Mouse (Mus musculus) R1 (cell line): Measurements from ENCODE around the gene Clybl.

Experiments
- DNase-seq: peaks from one replicate; pipeline ENCODE4 v3.0.0-alpha.2; 2018; ENCODE audit warnings: low read depth, low spot score

Clybl gene

DNA sequence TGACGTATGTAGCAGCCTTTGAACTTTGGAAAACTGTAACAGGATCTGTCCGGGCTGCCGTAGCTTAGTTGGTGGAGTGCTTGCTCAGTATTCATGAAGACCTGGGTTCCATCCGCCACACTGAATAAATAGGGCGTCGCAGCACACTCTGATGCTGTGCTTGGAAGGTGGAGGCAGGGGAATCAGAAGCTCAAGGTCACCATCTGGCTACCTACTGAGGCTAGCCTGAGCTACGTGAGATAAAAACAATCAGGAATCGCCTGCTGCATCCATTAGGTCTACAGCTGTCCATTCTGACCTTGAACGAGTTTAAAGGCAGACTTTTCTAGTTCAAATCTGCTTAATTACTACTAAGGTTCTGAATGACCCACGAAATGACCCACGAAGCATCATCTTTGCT, 118.8 kb downstream of the Clybl start:
- DNase-seq = peak; percentile 58

DNA sequence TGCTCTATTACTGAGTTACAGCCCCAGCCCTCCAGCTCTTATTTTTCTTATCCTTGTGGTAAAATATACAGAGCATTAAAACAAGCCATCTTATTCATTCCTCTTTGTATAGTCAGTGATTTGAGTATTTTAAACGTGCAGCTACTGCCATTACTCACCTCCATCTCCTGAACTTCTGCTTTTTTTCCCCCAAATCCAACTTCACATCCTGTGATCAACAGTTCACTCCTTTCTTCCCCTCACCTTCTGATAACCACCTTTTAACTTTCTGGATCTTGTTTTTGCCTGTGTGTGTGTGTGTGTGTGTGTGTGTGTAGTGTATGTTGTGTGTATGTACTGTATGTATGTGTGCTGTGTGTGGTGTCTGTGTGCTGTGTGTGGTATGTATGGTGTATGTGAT, 122.3 kb downstream of the Clybl start:
- no peak for DNase-seq

DNA sequence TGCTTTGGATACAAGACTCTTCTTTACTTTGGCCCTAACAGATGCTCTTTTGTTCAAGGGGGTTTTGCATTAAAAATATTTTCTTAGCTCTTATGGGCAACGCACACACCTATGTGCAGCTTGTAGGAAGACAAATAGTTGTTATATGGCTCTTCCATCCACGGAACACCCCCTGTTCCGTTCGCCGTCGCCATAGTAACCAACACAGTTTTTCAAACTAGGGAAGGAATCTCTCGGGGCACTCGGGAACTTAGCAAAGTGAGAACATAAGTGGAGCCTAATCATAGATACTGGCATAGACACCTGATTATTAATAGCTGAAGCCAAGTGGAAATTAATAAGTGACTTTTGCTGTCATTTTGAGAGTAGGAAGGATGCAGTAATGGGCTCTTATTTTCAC, 123.6 kb downstream of the Clybl start:
- peak; percentile 36 for DNase-seq

DNA sequence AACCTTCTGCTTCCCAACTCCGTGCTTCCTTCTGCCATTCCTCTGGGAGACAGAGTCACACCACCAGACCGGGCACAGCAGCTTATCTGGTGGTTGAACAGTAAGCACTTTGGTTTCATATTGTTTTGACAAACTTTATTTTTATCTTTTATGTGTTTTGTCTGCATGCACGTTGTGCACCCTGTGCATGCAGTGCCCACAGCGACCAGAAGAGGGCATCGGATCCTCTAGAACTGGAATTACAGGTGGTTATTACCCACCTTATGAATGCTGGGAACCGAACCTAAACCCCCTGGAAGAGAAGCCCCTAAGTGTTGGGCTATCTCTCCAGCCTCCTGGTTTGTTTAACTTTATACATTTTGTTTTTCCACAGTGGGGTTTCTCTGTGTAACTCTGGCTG, 130.9 kb downstream of the Clybl start:
- DNase-seq = peak; percentile 41

DNA sequence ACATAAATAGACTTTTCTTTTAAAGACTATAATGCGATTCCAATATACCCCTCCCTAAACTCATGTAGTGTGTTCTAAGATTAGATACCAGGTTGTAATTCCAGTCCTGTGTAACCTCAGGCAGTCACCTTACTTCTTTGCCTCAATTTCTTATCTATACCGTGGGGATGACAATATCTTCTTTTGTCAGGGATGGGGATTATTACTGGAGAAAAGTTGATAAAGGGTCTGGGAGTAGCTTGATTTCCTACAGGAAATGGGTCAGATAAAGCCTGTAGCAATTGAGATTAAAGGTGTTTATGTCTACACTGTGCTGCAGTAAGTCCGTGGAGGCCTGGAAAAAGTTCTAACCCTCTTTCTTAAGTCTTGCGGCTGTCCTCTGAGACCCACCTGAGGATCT, 131.8 kb downstream of the Clybl start:
- no peak for DNase-seq

DNA sequence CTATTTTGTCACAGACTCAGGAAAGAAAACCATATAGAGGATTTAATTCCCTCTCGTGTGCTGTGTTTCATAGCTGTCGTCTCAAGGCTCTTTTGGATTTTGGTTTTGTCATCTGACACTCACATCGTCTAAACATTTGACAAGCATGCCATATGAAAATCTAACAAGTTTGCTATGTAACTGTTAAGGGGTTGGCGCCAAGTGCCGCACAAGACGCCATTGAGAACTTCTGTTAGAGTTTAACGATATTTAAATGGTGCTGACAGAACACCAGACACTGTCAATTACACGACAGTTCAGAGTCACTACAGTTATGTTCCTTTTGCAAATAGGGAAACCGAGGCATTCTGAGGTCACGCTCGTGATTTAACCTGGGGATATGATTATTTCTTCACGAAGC, 134.2 kb downstream of the Clybl start:
- DNase-seq = no peak

DNA sequence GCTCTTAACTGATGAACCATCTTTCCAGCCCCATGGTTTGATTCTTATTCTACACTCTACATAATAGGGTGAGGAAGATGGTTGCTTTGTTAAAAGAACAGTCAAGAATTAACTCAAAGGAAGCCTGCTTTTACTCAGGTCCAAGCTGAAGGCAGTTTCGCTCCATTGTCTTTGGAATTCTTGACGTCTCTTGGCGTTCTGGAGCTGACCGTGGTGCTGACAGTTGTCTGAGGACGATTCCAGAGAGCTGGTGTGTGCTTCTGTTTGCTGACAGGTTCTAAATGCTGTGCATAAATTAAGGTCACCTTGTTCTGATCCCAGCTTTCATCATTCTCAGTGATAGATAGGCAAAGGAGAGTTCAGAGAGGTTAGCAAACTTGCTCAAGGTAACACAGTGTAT, 140.6 kb downstream of the Clybl start:
- peak; percentile 76 for DNase-seq

DNA sequence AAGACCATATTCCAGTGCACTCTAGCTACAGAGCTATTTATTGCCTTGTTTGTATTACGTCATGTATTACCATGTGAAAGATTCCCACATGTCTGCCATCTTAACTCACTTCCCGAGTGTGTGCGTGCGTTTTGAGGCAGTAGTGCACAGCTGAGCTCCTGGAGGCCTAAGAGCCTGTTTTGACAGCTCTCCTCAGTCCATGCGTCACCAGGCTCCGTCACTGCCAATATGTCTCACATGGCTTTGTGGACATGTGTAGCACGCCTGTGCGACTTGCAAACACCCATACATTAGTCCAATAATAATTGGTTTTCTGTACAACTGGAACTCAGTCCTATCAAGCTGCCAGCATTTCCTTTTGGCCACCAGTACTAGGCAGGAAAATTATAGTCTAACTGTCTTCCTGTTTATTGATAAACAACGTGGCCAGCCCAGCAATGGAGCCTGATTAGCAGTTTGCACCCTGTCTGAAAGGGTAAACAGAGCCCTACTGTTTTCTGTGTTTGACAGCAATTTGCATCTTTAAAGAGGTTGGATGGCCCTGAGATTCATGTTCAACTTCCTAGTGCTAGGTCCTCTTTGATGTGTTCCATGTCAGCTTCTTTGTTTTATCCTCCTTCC, 142.4 kb downstream of the Clybl start:
- no peak for DNase-seq

DNA sequence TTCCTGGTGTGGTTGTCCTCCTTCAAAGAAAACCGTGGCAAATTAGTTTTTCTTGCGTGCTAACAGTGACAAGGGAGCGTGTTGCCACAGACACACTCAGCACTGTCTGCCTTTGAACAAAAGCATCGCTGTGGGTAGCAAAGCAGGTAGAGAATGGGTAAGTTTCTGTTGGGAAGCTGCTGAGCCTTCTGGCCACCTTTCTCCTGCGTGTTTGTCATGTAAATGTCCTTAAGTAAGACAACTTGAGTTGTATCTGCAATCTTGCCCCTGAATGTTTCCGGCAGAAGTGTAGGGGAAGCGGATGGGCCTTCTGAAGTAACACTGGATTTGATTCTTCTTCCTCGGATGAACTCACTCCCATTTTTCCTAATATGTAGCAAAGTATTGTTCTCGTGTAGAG, 148.6 kb downstream of the Clybl start:
- peak; percentile 68 for DNase-seq

DNA sequence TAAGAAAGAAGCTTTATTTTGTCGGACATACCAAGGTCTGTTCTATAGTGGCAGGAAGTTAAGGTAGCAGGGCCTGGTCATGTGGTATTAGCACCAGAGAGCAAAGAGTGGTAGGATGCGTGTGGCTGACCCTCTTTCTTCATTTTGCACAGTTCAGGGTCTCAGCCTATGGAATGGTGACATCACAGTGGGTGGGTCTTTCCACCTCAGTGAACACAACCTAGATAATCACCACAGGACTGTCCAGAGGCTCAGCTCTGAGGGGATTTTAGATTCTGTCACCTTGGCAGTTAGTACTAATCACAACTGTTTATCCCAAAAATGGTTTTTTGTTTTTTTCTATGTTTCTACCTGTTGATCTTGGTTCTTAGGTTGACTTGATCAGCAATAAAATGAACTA, 149.2 kb downstream of the Clybl start:
- no peak for DNase-seq

DNA sequence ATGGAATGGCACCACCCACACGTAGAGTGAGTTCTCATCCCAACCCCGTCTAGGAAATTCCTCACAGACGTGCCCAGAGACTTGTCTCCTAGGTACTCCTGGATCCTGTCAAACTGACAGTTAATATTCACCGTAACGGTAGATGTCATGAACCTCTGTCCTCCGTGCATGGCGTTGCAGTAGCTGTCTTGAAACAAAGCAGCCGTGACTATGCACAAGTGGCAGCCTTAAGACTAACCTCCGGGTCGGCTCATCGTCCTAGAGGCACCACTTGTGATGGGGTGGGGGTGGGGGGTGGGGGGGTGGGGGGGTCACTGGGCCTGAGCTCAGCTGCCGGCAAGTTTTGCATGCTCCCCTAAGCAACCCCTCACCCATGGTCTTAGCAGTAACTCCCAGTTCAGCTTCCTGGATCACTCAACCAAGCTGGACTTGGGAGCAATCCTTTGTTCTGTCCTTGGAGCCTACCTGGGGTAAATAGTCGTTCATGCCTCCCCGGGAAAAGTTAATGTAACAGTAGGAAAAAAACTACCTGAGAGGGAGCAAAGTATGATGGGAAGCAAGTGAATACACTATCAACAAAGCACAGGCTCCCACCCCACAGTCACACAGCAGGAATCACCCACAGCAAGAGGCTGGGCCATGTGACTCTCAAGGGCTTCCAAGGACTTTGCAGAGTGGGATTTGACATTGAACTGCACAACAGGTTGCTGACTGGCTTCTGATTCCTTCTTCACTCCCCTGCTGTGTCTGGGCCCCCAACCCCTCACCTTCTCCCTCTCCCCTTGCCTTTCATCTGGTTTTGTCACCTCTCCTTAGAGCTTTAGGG, 150.3 kb downstream of the Clybl start:
- DNase-seq = peak; percentile 75

DNA sequence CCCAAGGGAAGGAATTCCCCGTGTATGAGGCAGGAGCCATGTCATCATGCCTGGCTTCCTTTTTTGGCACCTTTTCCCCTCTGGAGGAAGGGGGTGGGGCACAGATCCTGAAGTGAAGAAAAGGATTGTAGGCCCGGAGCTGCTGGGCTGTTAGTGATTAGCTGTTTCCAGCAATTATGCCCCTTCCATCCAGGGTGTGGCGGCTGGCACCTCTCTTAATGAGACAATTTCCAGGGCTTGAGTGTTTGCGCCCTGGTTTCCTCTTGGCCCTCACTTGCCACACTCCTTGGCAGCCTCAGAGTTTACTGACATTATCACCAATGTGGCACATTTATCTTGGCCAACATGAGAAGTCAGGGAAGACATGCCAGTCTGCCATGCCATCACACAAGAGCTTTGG, 155.5 kb downstream of the Clybl start:
- no peak for DNase-seq

DNA sequence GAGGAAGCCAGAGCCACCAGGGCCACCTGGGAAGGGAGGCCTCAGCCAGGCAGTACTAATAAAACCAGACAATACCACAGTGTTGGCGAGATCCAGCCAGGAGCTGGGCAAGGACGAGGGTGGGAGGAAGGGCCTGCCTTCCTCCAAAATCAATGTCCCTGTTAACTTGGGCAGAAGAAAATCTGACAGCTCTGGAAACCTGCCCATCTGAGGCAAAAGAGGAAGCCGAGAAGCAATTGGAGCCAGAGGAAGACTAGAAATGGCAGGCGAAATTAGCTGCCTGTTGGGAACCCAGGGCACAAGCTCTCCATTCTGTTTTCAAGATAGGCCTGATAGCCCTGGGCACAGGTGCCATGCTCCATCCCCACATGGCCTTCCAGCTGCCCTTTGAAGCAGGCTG, 157.3 kb downstream of the Clybl start:
- DNase-seq = no peak

DNA sequence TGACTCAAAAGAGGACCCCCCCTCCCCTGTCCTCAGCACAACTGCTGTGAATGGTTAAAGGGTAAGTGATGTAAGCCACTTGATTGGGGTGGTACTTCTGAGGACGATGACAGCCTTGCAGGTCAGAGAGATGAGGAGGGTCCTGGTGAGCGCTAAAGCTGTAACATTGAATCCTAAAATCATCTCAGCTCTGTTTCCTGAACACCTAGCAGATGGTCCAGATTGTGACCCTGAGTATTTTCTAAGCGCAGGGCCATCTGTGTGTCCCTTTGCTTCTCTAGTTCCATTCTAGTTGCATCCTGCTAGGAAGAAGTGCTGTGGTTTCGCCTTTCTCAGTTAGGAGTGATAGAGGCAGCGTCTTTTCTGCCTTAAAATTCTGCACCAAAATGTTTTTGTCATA, 158.6 kb downstream of the Clybl start:
- DNase-seq = no peak

DNA sequence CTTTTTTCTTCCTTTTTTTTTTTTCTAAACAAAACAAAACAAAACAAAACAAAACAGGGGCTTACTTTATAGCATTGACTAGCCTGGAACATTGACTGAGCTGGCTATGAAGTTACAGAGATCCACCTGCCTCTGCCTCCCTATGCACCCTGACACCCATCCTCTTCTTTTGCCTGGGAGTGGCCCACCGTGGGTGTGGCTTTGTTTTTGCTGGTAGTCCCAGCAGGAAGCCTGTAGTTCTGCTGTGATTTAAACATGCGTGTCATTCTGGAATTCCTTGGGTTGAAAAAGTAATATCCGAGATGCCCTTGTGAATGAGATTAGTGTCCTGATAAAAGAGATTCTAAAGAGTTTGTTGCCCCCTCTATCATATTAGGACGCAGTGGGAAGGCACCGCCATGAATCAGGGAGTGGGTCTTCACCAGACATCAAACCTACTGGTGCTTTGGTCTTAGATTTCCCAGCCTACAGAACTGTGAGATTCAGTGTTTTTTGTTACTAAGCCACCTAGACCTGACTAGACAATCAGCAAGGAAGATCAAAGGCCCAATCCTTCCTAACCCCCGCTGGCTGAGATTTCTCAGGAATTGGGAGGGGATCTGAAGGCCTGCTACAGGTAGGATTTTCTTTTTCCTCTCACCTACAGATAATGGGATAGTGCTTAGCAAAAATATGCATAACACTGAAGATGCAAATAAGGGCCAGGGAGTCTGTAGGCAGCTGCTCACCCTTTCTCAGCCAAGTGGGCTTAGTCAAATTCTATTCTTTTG, 160.3 kb downstream of the Clybl start:
- DNase-seq = peak; percentile 97

DNA sequence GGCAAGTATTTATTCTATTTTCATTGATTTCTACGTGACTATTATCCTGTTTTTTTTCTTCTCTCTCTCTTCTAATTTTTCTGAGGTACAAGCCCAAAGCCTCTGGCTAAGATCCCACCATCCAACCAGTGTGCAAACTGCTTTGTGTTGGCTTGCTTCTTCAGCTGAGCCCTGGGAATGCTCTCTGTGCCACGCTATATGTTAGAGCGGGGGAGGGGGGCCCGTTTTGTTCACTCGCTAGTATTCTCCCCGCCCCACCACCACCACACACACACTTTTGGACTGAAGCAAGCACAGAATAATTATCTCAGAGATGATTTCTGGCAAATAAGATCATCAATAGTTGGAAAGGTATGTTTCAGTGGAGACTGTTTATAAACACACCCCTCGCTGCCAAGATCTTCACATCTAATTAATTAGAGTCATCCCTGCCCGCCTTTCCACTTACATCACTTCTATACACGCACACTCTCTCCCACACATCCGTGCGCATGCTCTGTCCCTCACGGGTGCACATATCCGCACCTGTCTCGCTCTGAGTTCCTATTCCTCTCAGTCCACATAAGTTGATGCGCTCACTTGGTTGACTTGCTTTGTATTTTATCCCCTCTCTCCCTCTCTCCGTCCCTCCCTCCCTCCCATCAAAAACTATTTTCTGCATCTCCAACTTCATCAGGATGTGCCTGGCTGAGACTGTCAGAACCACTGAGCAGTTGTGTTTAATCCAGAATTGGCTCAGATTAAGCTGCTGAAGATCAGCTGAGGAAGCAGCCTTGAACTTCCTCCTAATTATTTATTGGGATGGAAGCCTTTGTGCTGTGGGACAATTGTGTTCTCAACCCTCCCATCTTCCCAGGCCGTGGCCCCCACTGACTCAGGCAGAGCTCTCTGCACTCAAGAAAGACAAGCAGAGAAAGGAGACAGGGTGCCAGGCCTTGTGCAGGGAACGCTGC, 163.0 kb downstream of the Clybl start:
- no peak for DNase-seq

DNA sequence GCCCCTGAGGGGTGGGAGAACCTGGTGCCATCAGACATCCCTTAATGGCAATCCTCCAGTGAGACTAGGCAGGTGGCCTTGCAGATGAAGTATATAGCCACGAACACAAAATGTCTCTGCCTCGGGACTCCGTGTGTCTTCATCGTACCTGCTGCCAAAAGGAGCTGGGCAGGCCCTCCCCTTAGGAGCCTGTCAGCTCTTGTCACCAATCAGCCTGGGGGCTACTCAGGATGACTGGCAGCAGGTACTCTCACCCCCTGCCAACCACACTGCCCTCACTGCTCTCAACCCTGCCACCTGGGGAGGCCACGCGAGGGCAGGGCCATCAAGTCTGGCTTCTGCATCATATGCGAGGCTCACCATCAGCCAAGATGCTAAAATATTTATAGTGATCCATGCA, 166.6 kb downstream of the Clybl start:
- DNase-seq = no peak

DNA sequence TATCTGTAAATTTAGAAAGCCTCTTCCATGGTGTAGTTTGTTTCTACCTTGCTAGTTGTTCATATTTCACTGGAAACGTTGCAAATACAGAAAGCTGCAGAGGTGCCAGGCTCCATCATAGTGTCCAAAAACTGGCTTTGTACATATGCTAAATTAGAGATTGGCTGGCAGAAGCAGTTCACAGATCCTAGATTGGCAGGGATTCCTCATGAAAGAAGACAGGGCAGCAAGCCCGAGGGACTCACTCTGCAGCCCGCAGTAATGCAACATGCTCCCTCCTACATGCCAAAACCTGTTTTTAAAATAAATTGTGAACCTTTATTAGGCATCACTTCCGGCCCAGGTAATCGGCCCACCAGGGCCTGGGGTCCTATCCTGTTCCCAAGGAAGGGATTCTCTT, 167.8 kb downstream of the Clybl start:
- DNase-seq = no peak

DNA sequence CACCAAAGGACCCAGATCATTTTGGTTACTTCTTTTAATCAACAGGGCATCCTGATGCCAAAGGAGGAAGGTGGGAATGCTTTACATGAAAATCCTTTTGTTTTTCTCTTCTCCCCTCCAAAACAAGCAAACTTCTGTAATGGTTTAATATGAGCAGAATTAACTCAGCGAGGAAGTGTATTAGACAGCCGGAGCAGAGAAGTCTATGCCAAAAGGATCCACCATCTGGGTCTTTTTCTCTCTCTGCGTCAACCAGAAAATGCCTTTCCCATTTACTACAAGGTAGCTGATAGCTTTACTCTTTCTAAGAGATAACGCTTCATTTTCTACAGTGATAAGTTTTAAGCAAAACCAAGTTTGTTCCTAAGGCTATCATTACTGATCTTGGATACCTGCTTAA, 168.3 kb downstream of the Clybl start:
- no peak for DNase-seq

DNA sequence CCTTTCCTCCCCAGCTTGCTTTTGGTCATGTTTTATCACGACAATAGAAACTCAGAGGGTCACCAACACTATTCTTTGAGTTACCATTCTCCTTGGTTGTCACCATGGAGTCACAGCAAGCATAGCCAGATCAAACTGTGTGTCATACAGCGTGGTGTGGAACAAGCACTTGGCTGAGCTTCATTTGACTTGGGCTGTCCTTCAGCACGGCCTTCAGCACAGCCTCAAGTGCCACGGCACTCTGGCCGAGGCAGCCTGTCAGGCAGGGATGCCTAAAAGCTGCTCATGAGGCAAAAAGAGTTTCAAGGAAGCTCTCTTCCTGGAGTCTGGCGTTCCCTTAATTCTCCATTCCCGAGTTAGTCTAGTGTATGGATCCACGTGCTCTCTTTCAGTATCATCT, 169.3 kb downstream of the Clybl start:
- no peak for DNase-seq

DNA sequence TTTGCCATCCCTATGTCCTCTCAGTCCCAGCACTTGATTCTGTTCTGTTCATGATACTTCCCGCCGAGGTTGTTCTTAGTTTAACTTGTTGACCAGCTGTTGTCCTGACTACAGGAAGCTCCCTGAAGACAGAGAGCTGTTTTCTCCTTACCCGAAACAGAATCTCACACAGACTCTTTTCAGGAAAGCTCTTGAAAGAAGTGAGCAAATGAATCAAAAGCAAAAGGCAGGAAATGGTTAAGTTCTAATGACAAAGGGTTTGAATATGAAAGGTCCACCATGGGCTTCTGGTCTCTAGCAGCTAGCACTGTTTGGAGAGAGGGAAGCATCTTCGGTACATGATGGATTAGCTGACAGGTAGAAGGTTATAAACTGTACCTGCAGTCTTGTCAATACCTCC, 175.8 kb downstream of the Clybl start:
- peak; percentile 71 for DNase-seq

DNA sequence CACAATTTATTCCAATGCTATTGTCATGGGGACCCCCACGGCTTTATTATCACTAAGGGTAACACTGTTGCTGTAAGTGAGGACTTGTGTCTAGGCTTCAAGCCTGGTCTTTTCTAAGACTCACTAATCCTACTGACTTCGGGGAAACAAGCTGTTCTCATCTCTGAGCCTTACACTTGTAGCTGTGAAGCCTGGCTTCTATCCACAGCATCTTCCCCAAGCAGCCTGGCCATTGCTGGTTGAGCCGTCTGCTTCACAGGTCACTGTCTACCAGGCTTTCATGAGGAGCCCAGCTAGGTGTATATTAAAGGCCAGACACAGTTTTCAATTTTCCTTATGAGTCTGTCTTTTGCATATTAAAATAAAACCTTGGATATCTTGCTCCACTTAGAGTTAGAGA, 177.1 kb downstream of the Clybl start:
- DNase-seq = no peak
